Mouse (Mus musculus) forebrain, embryonic 12.5 days (tissue): ENCODE data around the gene Lhb. TPM values are rescaled to one million over a fixed set of nuclear protein-coding genes. Genes with fewer than 3 reads are reported as not detected.
"Not testable (repeated sequence)": the region's sequence is repeated elsewhere in the genome, so short reads cannot be mapped to it uniquely, and the experiment has no call there.

Experiments
- ATAC-seq: fragments of 200-750 bp; cut with Nextera tagmentation; 2 replicates; pipeline ENCODE4 v1.8.0; 2017; ENCODE audit warnings: moderate TSS enrichment; ENCODE audit not compliant: low FRiP score
- H3K27ac ChIP-seq: fragments of 300-500 bp; sonication (generic); 2 replicates; pipeline ENCODE4 v1.5.1; 2016; ENCODE audit warnings: mild to moderate bottlenecking
- H3K27me3 ChIP-seq: fragments of 300-500 bp; sonication (generic); 2 replicates; pipeline ENCODE4 v1.6.1; 2016; ENCODE audit warnings: mild to moderate bottlenecking
- H3K36me3 ChIP-seq: fragments of 300-500 bp; sonication (generic); replicated peaks from 2 replicates; pipeline ENCODE4 v1.6.1; 2016; ENCODE audit warnings: mild to moderate bottlenecking
- H3K4me1 ChIP-seq: fragments of 300-500 bp; sonication (generic); 2 replicates; pipeline ENCODE4 v1.6.1; 2016
- H3K4me2 ChIP-seq: fragments of 300-500 bp; sonication (generic); 2 replicates; pipeline ENCODE4 v1.6.1; 2016; ENCODE audit warnings: mild to moderate bottlenecking, moderate library complexity
- H3K4me3 ChIP-seq: fragments of 300-500 bp; sonication (generic); replicated peaks from 2 replicates; pipeline ENCODE4 v1.5.1; 2016; ENCODE audit warnings: mild to moderate bottlenecking
- H3K9ac ChIP-seq: fragments of 300-500 bp; sonication (generic); 2 replicates; pipeline ENCODE4 v1.6.1; 2016; ENCODE audit warnings: mild to moderate bottlenecking
- H3K9me3 ChIP-seq: fragments of 300-500 bp; sonication (generic); 2 replicates; pipeline ENCODE4 v1.6.1; 2016
- WGBS: fragments of 180-500 bp; shearing (Covaris S2); methylation state at CpG from one replicate; pipeline ENCODE4 v1.1.7; 2016; 5-methylcytosine and 5-hydroxymethylcytosine counted together
- polyA plus RNA-seq: library from polyadenylated mRNA; unstranded; fragments of >200 nt; fragmentation: Nextera tagmentation; extraction: Ambion mirVana; gene quantifications from 2 replicates; pipeline ENCODE4 v1.2.1, GENCODE M21; 2016

The Lhb gene
- polyA plus RNA-seq, 1 experiment from 2014 or later: 0.50 TPM

DNA sequence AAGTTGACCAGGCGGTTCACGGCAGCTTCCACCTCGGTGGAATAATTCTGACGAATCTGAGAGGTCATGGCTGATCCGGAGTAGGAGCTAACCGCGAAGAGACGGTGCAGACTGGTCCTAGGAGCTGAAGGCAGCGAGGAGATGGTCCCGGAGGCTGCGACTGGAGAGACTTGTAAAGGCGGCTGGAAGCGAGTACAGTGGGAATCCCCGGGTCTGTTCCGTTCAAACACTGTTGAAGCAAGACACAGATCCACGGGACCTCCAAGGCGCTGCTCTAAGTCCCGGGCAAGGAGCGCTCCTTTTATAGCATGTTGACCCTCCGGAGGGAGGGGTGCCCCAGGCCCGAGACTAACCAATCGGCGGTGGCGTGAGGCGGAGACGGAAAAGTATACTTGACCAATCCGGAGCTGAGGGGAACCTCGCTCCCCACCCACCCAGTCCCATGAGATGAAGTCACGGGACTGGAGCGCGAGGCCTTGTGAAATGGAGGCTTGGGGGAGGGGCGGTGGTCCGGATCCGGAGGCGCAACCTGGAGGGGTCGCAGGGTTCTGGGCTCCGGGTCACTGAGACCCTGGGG, 39.0 kb downstream of the Lhb start, which contains the start of gene Ftl1:
Gene Ftl1, minus strand, starts transcription at position 321 of the 577 bp plus-strand sequence.
- Histone ChIP-seq H3K4me2 (peak within 1 kb of the TSS; percentile 65), H3K36me3 (peaks cover 62% of the 10 kb centered on the region), H3K4me3 (peak within 1 kb of the TSS; percentile 82), H3K4me1 (peaks cover 37% of the 10 kb centered on the region), H3K9ac (peak within 1 kb of the TSS; percentile 87), H3K27ac (peak within 1 kb of the TSS; percentile 95)
- WGBS: 0% methylated on average over 34 of the region's 37 CpGs
- not testable (repeated sequence) for H3K9me3 ChIP-seq, H3K27me3 ChIP-seq
- ATAC-seq: peak; percentile 97

DNA sequence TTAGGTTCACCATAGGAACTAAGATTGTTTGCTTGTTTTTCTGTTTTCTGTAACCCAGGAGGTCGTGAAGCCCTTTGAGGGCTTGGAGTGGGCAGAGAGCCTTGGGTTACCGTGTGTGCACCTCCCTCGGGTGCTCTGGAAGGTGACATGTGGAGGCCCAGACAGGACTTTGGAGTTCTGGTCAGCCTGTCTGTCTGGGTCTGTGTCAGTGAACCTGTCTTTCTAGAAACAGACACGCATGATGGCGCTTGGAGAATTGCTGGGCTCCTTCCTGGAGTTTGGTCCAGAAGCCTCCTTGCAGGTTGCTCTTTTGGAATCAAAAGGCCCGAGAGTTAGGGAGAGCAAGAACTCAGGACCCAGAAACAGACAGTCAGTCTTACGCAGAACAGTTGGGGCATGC, 39.8 kb downstream of the Lhb start:
- H3K9me3 ChIP-seq: no peaks in the 10 kb centered on the region
- H3K36me3 ChIP-seq: peaks cover 61% of the 10 kb centered on the region
- no peaks in the 10 kb centered on the region for H3K27me3 ChIP-seq
- H3K4me1 ChIP-seq: peaks cover 44% of the 10 kb centered on the region
- H3K4me2 ChIP-seq: peak overlapping the region; percentile 53
- peak overlapping the region; percentile 36; the same call in 1 of the 2 replicates for H3K9ac ChIP-seq
- ATAC-seq: 0 out of 2 replicates have a peak, but pooled peaks have one; percentile 1
- H3K4me3 ChIP-seq: peak overlapping the region; percentile 82
- WGBS: 77% methylated on average over 7 of the region's 7 CpGs
- peak overlapping the region; percentile 95 for H3K27ac ChIP-seq

DNA sequence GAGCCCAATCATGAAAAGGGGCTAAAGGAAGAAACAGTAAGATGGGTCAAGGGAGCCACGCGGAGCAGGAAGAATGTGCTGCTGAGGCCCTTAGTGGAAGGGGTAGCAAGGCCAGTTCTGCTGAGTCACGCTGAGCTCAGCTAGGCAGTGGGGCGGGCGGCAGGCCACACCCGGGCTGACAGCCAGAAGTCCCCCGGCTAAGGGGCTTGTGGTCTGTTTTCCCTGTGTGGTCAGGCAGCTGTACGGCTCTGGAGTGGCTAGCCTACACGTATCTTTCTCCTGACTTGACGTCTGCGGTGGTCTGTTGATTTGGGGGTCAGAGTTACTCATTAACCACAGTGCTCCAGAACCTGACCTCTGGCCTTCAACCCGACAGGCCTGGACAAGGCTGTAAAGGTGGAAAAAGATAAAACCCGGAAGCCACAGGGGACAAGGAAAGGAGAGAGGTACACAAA, 40.3 kb downstream of the Lhb start:
- peaks cover 60% of the 10 kb centered on the region for H3K36me3 ChIP-seq
- H3K4me1 ChIP-seq: peaks cover 49% of the 10 kb centered on the region
- no peaks in the 10 kb centered on the region for H3K27me3 ChIP-seq
- no peaks in the 10 kb centered on the region for H3K9me3 ChIP-seq
- H3K9ac ChIP-seq: no peak overlapping the region
- peak overlapping the region; percentile 95 for H3K27ac ChIP-seq
- ATAC-seq: no peak
- H3K4me2 ChIP-seq: no peak overlapping the region; the same call in 1 of the 2 replicates
- WGBS: 53% methylated on average over 13 of the region's 13 CpGs
- 0 out of 2 replicates have a peak overlapping the region, but pooled peaks have one; percentile 4 for H3K4me3 ChIP-seq

DNA sequence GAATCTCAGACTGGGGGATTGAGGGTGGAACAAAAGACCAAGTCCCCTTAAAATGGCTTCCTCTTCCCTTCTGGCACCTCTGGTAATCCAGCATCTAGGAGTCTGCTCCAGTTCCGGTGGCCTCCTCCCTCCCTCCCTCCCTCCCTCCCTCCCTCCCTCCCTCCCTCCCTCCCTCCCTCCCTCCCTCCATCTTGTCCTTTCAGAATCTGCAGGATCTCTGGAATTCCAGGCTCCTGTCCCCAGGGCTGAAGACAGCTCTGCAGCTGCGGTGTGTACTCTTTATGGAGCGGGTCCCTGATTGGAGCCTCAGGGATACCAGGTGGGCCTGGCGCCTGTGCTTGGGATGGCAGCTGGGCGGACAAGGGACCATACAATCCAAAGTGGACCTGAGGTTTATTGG, 40.7 kb downstream of the Lhb start:
- H3K4me1 ChIP-seq: peaks cover 49% of the 10 kb centered on the region
- no peak for ATAC-seq
- no peak overlapping the region for H3K9ac ChIP-seq
- no peak overlapping the region for H3K4me2 ChIP-seq
- 79% methylated on average over 4 of the region's 5 CpGs for WGBS
- H3K27ac ChIP-seq: peak overlapping the region; percentile 95
- no peaks in the 10 kb centered on the region for H3K9me3 ChIP-seq
- peaks cover 55% of the 10 kb centered on the region for H3K36me3 ChIP-seq
- no peak overlapping the region for H3K4me3 ChIP-seq
- no peaks in the 10 kb centered on the region for H3K27me3 ChIP-seq

DNA sequence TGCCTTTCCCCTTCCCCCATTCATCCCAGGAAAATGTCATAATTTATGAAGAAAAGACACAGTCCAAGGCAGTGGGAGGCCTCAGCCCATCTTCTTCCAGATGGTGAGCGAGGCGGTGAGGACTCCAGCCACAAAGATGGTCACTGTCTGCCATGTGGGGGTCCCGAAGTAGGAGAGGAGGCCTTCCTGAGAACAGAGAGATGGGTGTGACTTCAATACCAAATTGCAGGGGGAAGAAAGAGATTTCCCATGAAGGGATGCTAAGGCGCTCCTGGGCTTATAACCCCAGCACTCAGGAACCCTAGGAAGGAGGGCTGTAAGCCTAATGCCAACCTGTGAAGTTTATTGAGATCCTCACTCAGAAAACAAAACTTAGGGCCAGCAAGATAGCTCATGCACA, 41.2 kb downstream of the Lhb start:
- peaks cover 45% of the 10 kb centered on the region for H3K4me1 ChIP-seq
- H3K27me3 ChIP-seq: no peaks in the 10 kb centered on the region
- WGBS: 94% methylated on average over 4 of the region's 4 CpGs
- peak overlapping the region; percentile 95; the same call in 1 of the 2 replicates for H3K27ac ChIP-seq
- H3K4me2 ChIP-seq: no peak overlapping the region
- no peak overlapping the region for H3K9ac ChIP-seq
- peaks cover 52% of the 10 kb centered on the region for H3K36me3 ChIP-seq
- no peaks in the 10 kb centered on the region for H3K9me3 ChIP-seq
- no peak for ATAC-seq
- no peak overlapping the region for H3K4me3 ChIP-seq

DNA sequence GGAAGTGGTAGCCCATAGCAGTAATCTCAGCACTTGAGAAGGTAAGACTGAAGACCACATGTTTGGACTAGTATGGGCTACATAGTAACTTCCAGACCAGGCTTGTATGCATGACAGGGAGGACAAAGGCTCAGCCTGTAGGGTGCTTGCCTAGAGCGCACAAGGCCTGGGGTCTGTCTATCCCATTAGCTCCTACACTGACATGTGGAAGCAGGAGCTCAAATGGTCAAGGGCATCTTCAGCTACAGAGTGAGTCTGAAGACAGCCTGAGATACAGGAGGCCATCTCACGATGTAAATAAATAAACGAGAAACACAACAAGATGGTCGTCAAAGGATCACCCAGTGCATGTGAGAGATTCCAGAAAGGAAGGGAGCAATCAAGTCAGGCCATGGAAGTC, 41.7 kb downstream of the Lhb start:
- no peak overlapping the region for H3K4me3 ChIP-seq
- WGBS: 96% methylated on average over 4 of the region's 4 CpGs
- H3K4me2 ChIP-seq: no peak overlapping the region
- H3K9ac ChIP-seq: no peak overlapping the region
- no peak overlapping the region for H3K27ac ChIP-seq
- H3K9me3 ChIP-seq: no peaks in the 10 kb centered on the region
- H3K4me1 ChIP-seq: peaks cover 43% of the 10 kb centered on the region
- no peaks in the 10 kb centered on the region for H3K27me3 ChIP-seq
- peaks cover 47% of the 10 kb centered on the region for H3K36me3 ChIP-seq
- ATAC-seq: no peak

DNA sequence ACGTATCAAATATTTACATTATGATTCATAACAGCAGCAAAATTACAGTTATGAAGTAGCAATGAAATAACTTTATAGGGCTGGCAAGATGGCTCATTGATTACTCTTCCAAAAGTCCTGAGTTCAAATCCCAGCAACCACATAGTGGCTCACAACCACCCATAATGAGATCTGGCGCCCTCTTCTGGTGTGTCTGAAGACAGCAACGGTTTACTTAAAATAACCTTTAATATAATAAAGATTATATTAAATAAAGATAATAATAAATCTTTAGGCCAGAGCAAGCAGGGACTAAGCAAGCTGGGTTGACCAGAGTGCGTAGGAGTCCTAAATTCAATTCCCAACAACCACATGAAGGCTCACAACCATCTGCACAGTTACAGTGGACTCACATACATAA, 42.2 kb downstream of the Lhb start:
- H3K4me3 ChIP-seq, H3K9me3 ChIP-seq, ATAC-seq, H3K4me2 ChIP-seq, H3K27me3 ChIP-seq, H3K9ac ChIP-seq, H3K27ac ChIP-seq: not testable (repeated sequence)
- peaks cover 42% of the 10 kb centered on the region for H3K36me3 ChIP-seq
- H3K4me1 ChIP-seq: peaks cover 39% of the 10 kb centered on the region
- WGBS: 79% methylated on average over 4 of the region's 4 CpGs

DNA sequence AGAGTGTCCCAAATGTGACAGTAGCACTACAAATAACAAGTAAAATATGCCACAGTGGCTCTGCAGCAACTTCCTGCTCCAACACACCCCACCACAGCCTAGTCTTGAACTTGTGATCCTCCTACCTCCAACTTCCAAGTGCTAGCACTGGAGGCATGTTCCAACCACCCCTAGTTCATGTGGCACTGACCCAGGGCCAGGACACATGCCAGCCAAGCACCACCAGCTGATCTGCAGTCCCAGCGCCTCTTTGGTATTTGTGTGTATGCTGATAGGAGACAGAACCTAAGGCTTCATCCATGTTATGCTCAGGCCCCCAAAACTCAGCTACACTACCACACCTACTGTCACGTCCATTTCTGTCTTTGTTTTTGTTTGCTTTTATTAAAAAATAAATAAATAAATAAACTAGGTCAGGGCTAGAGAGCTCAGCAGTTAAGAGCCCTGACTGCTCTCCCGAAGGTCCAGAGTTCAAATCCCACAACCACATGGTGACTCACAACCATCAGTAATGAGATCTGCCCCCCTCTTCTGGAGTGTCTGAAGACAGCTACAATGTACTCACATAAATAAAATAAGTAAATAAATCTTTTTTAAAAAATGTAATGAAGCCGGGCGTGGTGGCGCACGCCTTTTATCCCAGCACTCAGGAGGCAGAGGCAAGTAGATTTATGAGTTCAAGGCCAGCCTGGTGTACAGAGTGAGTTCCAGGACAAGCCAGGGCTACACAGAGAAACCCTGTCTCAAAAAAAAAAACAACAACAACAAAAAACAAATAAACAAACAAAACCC, 43.6 kb downstream of the Lhb start:
- Histone ChIP-seq H3K9ac (no peak overlapping the region), H3K4me2 (no peak overlapping the region), H3K27me3 (no peaks in the 10 kb centered on the region), H3K9me3 (no peaks in the 10 kb centered on the region), H3K36me3 (peaks cover 37% of the 10 kb centered on the region), H3K4me3 (no peak overlapping the region), H3K4me1 (peaks cover 34% of the 10 kb centered on the region), H3K27ac (no peak overlapping the region)
- WGBS: 95% methylated on average over 7 of the region's 7 CpGs
- ATAC-seq: no peak

DNA sequence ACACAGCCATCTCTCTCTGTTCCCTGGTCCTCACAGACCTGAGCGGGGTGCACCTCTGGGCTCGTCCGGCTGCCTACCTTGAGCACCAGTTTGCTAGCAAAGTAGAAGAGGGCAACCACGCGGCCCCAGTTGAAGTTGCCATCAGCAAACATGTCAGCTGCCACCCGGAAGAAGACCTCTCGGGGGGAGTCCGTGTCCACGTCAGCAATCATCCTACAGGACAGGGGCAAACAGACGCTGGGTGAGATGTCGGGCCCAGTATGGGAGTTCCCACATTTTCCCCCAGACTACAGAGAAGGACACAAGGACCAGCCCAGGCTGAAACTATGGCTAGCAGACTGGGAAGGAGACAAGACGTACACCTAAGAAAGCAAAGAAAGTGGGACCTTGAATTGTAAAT, 44.5 kb downstream of the Lhb start:
- Histone ChIP-seq H3K9ac (0 out of 2 replicates have a peak overlapping the region, but pooled peaks have one; percentile 88), H3K27ac (no peak overlapping the region), H3K4me3 (peak overlapping the region; percentile 88), H3K36me3 (peaks cover 37% of the 10 kb centered on the region), H3K4me1 (peaks cover 32% of the 10 kb centered on the region), H3K4me2 (no peak overlapping the region), H3K9me3 (no peaks in the 10 kb centered on the region), H3K27me3 (no peaks in the 10 kb centered on the region)
- WGBS: 97% methylated on average over 12 of the region's 12 CpGs
- ATAC-seq: no peak

DNA sequence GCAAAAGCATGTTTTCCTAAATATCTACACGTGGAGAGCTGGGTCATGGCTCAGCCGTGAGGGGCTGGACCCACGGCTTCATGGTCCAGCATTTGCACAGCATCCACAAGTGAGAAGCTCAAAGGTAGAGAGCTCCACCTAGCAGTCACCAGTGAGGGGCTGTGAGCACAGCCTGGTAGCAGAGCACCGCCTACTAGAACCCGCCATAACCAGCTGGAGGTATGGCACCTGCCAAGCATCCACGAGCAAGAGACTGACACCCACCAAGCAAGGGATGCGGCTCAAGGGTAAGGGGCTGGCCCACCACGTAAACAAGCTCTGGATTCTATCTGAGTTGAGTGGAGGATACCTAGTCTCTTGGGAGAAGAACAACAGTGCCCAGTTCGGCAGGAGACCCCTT, 44.9 kb downstream of the Lhb start:
- Histone ChIP-seq H3K9me3 (no peaks in the 10 kb centered on the region), H3K36me3 (peaks cover 37% of the 10 kb centered on the region), H3K9ac (peak overlapping the region; percentile 88), H3K4me1 (peaks cover 27% of the 10 kb centered on the region), H3K4me2 (peak overlapping the region; percentile 90), H3K27ac (no peak overlapping the region), H3K4me3 (peak overlapping the region; percentile 88), H3K27me3 (no peaks in the 10 kb centered on the region)
- WGBS: 84% methylated on average over 9 of the region's 9 CpGs
- ATAC-seq: no peak

DNA sequence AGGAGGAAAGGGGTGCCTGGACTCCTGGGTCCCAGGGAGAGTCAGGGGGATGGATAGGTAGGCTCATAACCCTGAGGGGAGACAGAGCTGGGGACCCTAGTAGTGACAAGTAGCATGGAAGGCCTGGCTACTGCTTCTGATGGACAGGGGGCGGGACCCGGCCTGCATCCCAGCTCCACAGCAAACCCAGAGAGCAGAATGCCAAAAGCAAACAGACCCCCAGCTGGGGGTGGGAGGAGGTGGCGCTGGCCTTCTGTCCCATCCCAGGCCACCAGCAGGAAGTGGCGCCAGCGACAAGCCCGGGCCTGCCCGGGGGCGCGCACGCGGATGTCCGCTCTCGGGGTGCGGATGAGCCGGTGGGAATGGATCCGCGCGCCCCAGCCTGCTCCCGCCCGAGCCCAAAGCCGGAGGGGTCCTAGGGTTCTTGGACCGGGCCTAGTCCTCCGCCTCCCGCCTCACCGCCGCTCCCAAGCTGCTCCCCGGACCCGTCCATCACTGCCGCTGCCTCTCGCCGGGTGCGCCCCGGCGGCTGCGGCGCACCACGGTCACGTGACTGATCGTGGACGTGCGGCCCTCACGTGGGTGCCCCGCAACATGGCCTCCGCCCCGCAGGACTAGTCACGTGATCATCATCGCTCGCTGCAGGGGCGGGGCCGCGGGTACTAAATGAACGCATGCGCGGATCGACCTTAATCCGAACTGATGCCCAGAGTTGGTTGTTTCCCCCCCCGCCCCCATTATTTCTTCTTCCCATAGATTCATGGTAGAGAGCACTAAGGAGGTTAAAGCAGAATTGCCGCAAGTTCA, 45.9 kb downstream of the Lhb start, which contains the start of gene Bax:
Gene Bax, minus strand, starts transcription at position 616 of the 807 bp plus-strand sequence.
- ATAC-seq: peak; percentile 86
- under 1% methylated on average over 56 of the region's 58 CpGs for WGBS
- Histone ChIP-seq H3K4me2 (peak within 1 kb of the TSS; percentile 90), H3K9me3 (no peaks in the 10 kb centered on the region), H3K36me3 (peaks cover 36% of the 10 kb centered on the region), H3K27me3 (no peaks in the 10 kb centered on the region), H3K9ac (peak within 1 kb of the TSS; percentile 88), H3K27ac (peak within 1 kb of the TSS; percentile 57), H3K4me3 (peak within 1 kb of the TSS; percentile 88), H3K4me1 (peaks cover 20% of the 10 kb centered on the region)
